Mouse (Mus musculus): Measurements from ENCODE around the gene AC134908.4. TPM values are rescaled to one million over a fixed set of nuclear protein-coding genes. Genes with fewer than 3 reads are reported as not detected.

The AC134908.4 gene
- total and polyA plus RNA-seq, 2 experiments from 2014 or later: not detected

GRCm38 (mm10) chr17:25840519-25840918, 45.1 kb upstream of the AC134908.4 start:
- no peaks in the 10 kb centered on the region for H3K27me3 ChIP-seq (ENCODE audit: insufficient read depth, low read length)
- peaks cover 28% of the 10 kb centered on the region for H3K4me1 ChIP-seq (ENCODE audit: insufficient read depth)
- H3K9me3 ChIP-seq (ENCODE audit: low read length): no peaks in the 10 kb centered on the region
- H3K9ac ChIP-seq: no peak overlapping the region
- H3K4me3 ChIP-seq (ENCODE audit: low read depth, low read length): no peak overlapping the region
- TF ChIP-seq CTCF (IDR thresholded peaks at IDR 0.05; ENCODE audit: low read depth): no peak
- ATAC-seq (no peak), DNase-seq (no peak)
- peaks cover 38% of the 10 kb centered on the region for H3K36me3 ChIP-seq (ENCODE audit: insufficient read depth)
- WGBS: 95% methylated on average over 6 of the region's 6 CpGs
- no peak overlapping the region for H3K4me2 ChIP-seq (ENCODE audit: low read depth)
- no peak overlapping the region for H3K27ac ChIP-seq (ENCODE audit: low read depth, low read length)

- no peak for TF ChIP-seq CTCF (IDR thresholded peaks at IDR 0.05; ENCODE audit: low read depth)
- no peak for DNase-seq
- Histone ChIP-seq H3K9ac (no peak overlapping the region), H3K4me2 (ENCODE audit: low read depth) (no peak overlapping the region), H3K4me1 (ENCODE audit: insufficient read depth) (peaks cover 29% of the 10 kb centered on the region), H3K36me3 (ENCODE audit: insufficient read depth) (peaks cover 38% of the 10 kb centered on the region), H3K9me3 (ENCODE audit: low read length) (no peaks in the 10 kb centered on the region), H3K4me3 (ENCODE audit: low read depth, low read length) (no peak overlapping the region), H3K27me3 (ENCODE audit: insufficient read depth, low read length) (no peaks in the 10 kb centered on the region), H3K27ac (ENCODE audit: low read depth, low read length) (no peak overlapping the region)
- no peak for ATAC-seq
- WGBS: 90% methylated on average over 14 of the region's 14 CpGs
These were observed 44.2 kb upstream of the AC134908.4 start for GRCm38 (mm10) chr17:25839455-25840235.

GRCm38 (mm10) chr17:25838904-25839303, 43.4 kb upstream of the AC134908.4 start:
- ATAC-seq (no peak), DNase-seq (no peak)
- no peaks in the 10 kb centered on the region for H3K27me3 ChIP-seq (ENCODE audit: insufficient read depth, low read length)
- no peaks in the 10 kb centered on the region for H3K9me3 ChIP-seq (ENCODE audit: low read length)
- peaks cover 38% of the 10 kb centered on the region for H3K36me3 ChIP-seq (ENCODE audit: insufficient read depth)
- no peak for TF ChIP-seq CTCF (IDR thresholded peaks at IDR 0.05; ENCODE audit: low read depth)
- no peak overlapping the region for H3K27ac ChIP-seq (ENCODE audit: low read depth, low read length)
- peaks cover 33% of the 10 kb centered on the region for H3K4me1 ChIP-seq (ENCODE audit: insufficient read depth)
- 89% methylated on average over 4 of the region's 4 CpGs for WGBS
- H3K9ac ChIP-seq: no peak overlapping the region
- H3K4me3 ChIP-seq (ENCODE audit: low read depth, low read length): no peak overlapping the region
- no peak overlapping the region for H3K4me2 ChIP-seq (ENCODE audit: low read depth)

- Histone ChIP-seq H3K27me3 (ENCODE audit: insufficient read depth, low read length) (no peaks in the 10 kb centered on the region), H3K4me3 (ENCODE audit: low read depth, low read length) (no peak overlapping the region), H3K9ac (peak overlapping the region; percentile 77; the same call in 1 of the 2 replicates), H3K9me3 (ENCODE audit: low read length) (no peaks in the 10 kb centered on the region), H3K4me1 (ENCODE audit: insufficient read depth) (peaks cover 27% of the 10 kb centered on the region), H3K4me2 (ENCODE audit: low read depth) (peak overlapping the region; percentile 89), H3K27ac (ENCODE audit: low read depth, low read length) (peak overlapping the region; percentile 84), H3K36me3 (ENCODE audit: insufficient read depth) (peaks cover 38% of the 10 kb centered on the region)
- whole genome bisulfite sequencing: 15% methylated on average over 3 of the region's 3 CpGs
- TF ChIP-seq CTCF (IDR thresholded peaks at IDR 0.05; ENCODE audit: low read depth): no peak
- no peak for DNase-seq
- no peak for ATAC-seq
These were observed 42.1 kb upstream of the AC134908.4 start for GRCm38 (mm10) chr17:25837533-25837932.

GRCm38 (mm10) chr17:25837076-25837410, 41.6 kb upstream of the AC134908.4 start, which contains the start of gene Rhbdl1:
Gene Rhbdl1 (minus strand): TSS chr17:25837295.
- no peaks in the 10 kb centered on the region for H3K9me3 ChIP-seq (ENCODE audit: low read length)
- H3K27me3 ChIP-seq (ENCODE audit: insufficient read depth, low read length): no peaks in the 10 kb centered on the region
- H3K9ac ChIP-seq: peak within 1 kb of the TSS; percentile 77
- TF ChIP-seq CTCF (IDR thresholded peaks at IDR 0.05; ENCODE audit: low read depth): no peak
- 2% methylated on average over 26 of the region's 29 CpGs for WGBS
- H3K4me2 ChIP-seq (ENCODE audit: low read depth): peak within 1 kb of the TSS; percentile 89
- ATAC-seq: peak; percentile 73
- peaks cover 28% of the 10 kb centered on the region for H3K4me1 ChIP-seq (ENCODE audit: insufficient read depth)
- H3K27ac ChIP-seq (ENCODE audit: low read depth, low read length): peak within 1 kb of the TSS; percentile 84
- peak within 1 kb of the TSS; percentile 61 for H3K4me3 ChIP-seq (ENCODE audit: low read depth, low read length)
- peaks cover 34% of the 10 kb centered on the region for H3K36me3 ChIP-seq (ENCODE audit: insufficient read depth)
- DNase-seq: peak; percentile 94

- 24% methylated on average over 21 of the region's 23 CpGs for WGBS
- peak overlapping the region; percentile 77 for H3K9ac ChIP-seq
- H3K27ac ChIP-seq (ENCODE audit: low read depth, low read length): peak overlapping the region; percentile 84
- no peaks in the 10 kb centered on the region for H3K9me3 ChIP-seq (ENCODE audit: low read length)
- ATAC-seq: peak; percentile 0; the same call in 1 of the 2 replicates
- H3K4me2 ChIP-seq (ENCODE audit: low read depth): peak overlapping the region; percentile 89
- peaks cover 33% of the 10 kb centered on the region for H3K4me1 ChIP-seq (ENCODE audit: insufficient read depth)
- no peaks in the 10 kb centered on the region for H3K27me3 ChIP-seq (ENCODE audit: insufficient read depth, low read length)
- TF ChIP-seq CTCF (IDR thresholded peaks at IDR 0.05; ENCODE audit: low read depth): no peak
- peaks cover 29% of the 10 kb centered on the region for H3K36me3 ChIP-seq (ENCODE audit: insufficient read depth)
- peak overlapping the region; percentile 61 for H3K4me3 ChIP-seq (ENCODE audit: low read depth, low read length)
- DNase-seq: no peak
These were observed 41.1 kb upstream of the AC134908.4 start for GRCm38 (mm10) chr17:25836397-25837075.

- no peaks in the 10 kb centered on the region for H3K27me3 ChIP-seq (ENCODE audit: insufficient read depth, low read length)
- peaks cover 29% of the 10 kb centered on the region for H3K36me3 ChIP-seq (ENCODE audit: insufficient read depth)
- WGBS: 92% methylated on average over 16 of the region's 16 CpGs
- H3K9me3 ChIP-seq (ENCODE audit: low read length): no peaks in the 10 kb centered on the region
- H3K4me1 ChIP-seq (ENCODE audit: insufficient read depth): peaks cover 37% of the 10 kb centered on the region
- TF ChIP-seq CTCF (IDR thresholded peaks at IDR 0.05; ENCODE audit: low read depth): no peak
- DNase-seq (no peak), ATAC-seq (no peak)
- H3K4me3 ChIP-seq (ENCODE audit: low read depth, low read length): no peak overlapping the region
- H3K27ac ChIP-seq (ENCODE audit: low read depth, low read length): no peak overlapping the region
- H3K9ac ChIP-seq: peak overlapping the region; percentile 77; the same call in 1 of the 2 replicates
- peak overlapping the region; percentile 89 for H3K4me2 ChIP-seq (ENCODE audit: low read depth)
These were observed 40.4 kb upstream of the AC134908.4 start for GRCm38 (mm10) chr17:25835816-25836215.
